Mouse (Mus musculus) forebrain, embryonic 14.5 days (tissue): ENCODE results near the gene Fermt2. TPM values are rescaled to one million over a fixed set of nuclear protein-coding genes. Genes with fewer than 3 reads are reported as not detected.

Experiments used
- ATAC-seq: fragments of 200-750 bp; cut with Nextera tagmentation; 2 replicates; pipeline ENCODE4 v1.8.0; 2017; ENCODE audit warnings: mild to moderate bottlenecking, moderate library complexity
- DNase-seq: peaks from one replicate; pipeline ENCODE4 v3.0.0-alpha.2; 2015; ENCODE audit warnings: low spot score
- H3K27ac ChIP-seq: fragments of 300-500 bp; sonication (generic); 2 replicates; pipeline ENCODE4 v1.5.1; 2014; ENCODE audit warnings: low read depth, mild to moderate bottlenecking, control low read depth, low read length, moderate library complexity
- H3K27me3 ChIP-seq: fragments of 300-500 bp; sonication (generic); replicated peaks from 2 replicates; pipeline ENCODE4 v1.6.1; 2014; ENCODE audit warnings: low read length, control low read depth, mixed read lengths; ENCODE audit not compliant: control insufficient read depth, insufficient read depth
- H3K36me3 ChIP-seq: fragments of 300-500 bp; sonication (generic); 2 replicates; pipeline ENCODE4 v1.6.1; 2014; ENCODE audit warnings: low read length, control low read depth; ENCODE audit not compliant: control insufficient read depth, insufficient read depth
- H3K4me1 ChIP-seq: fragments of 300-500 bp; sonication (generic); 2 replicates; pipeline ENCODE4 v1.6.1; 2014; ENCODE audit warnings: antibody characterized with exemption, low read length, control low read depth; ENCODE audit not compliant: control insufficient read depth, insufficient read depth
- H3K4me2 ChIP-seq: fragments of 300-500 bp; sonication (generic); 2 replicates; pipeline ENCODE4 v1.6.1; 2014; ENCODE audit warnings: mild to moderate bottlenecking, control low read depth, low read length
- H3K4me3 ChIP-seq: fragments of 300-500 bp; sonication (generic); 2 replicates; pipeline ENCODE4 v1.5.1; 2014; ENCODE audit warnings: low read depth, low read length, control low read depth
- H3K9ac ChIP-seq: fragments of 300-500 bp; sonication (generic); 2 replicates; pipeline ENCODE4 v1.6.1; 2014; ENCODE audit warnings: mild to moderate bottlenecking, low read length, control low read depth, moderate library complexity
- H3K9me3 ChIP-seq: fragments of 300-500 bp; sonication (generic); replicated peaks from 2 replicates; pipeline ENCODE4 v1.6.1; 2016; ENCODE audit warnings: low read length, control low read depth, mixed read lengths; ENCODE audit not compliant: control insufficient read depth
- WGBS: fragments of 180-500 bp; shearing (Covaris S2); extraction: QIAGEN DNeasy Blood & Tissue Kit; methylation state at CpG from one replicate; pipeline ENCODE4 v1.1.7; 2014; 5-methylcytosine and 5-hydroxymethylcytosine counted together
- polyA plus RNA-seq: library from polyadenylated mRNA; unstranded; fragments of >200 nt; fragmentation: Nextera tagmentation; extraction: Ambion mirVana; gene quantifications from 2 replicates; pipeline ENCODE4 v1.2.1, GENCODE M21; 2014

Fermt2 gene
- polyA plus RNA-seq, 1 experiment from 2014 or later = 68.4 TPM

GRCm38 (mm10) chr14:45439387-45439786, 90.5 kb downstream of the Fermt2 start:
- Histone ChIP-seq H3K4me1 (no peaks in the 10 kb centered on the region), H3K9me3 (no peaks in the 10 kb centered on the region), H3K4me3 (no peak overlapping the region), H3K9ac (no peak overlapping the region), H3K36me3 (no peaks in the 10 kb centered on the region), H3K27me3 (no peaks in the 10 kb centered on the region), H3K4me2 (no peak overlapping the region), H3K27ac (no peak overlapping the region)
- 78% methylated on average over 9 of the region's 9 CpGs for WGBS
- ATAC-seq = no peak
- no peak for DNase-seq

- Histone ChIP-seq H3K36me3 (no peaks in the 10 kb centered on the region), H3K9me3 (no peaks in the 10 kb centered on the region), H3K4me1 (no peaks in the 10 kb centered on the region), H3K4me2 (no peak overlapping the region), H3K27ac (no peak overlapping the region), H3K4me3 (no peak overlapping the region), H3K27me3 (no peaks in the 10 kb centered on the region), H3K9ac (no peak overlapping the region)
- 58% methylated on average over 1 of the region's 2 CpGs for WGBS
- ATAC-seq (no peak), DNase-seq (no peak)
Measured at GRCm38 (mm10) chr14:45438931-45439275, 91.0 kb downstream of the Fermt2 start.

- H3K4me2 ChIP-seq = no peak overlapping the region
- H3K27me3 ChIP-seq = no peaks in the 10 kb centered on the region
- H3K36me3 ChIP-seq = no peaks in the 10 kb centered on the region
- DNase-seq = no peak
- 86% methylated on average over 19 of the region's 19 CpGs for WGBS
- no peak overlapping the region for H3K4me3 ChIP-seq
- H3K9ac ChIP-seq = no peak overlapping the region
- no peak for ATAC-seq
- no peaks in the 10 kb centered on the region for H3K9me3 ChIP-seq
- H3K27ac ChIP-seq = no peak overlapping the region
- H3K4me1 ChIP-seq = no peaks in the 10 kb centered on the region
Measured at GRCm38 (mm10) chr14:45438250-45438930, 91.5 kb downstream of the Fermt2 start.

- WGBS = 67% methylated on average over 6 of the region's 6 CpGs
- H3K36me3 ChIP-seq = no peaks in the 10 kb centered on the region
- H3K27me3 ChIP-seq = no peaks in the 10 kb centered on the region
- ATAC-seq = no peak
- H3K9ac ChIP-seq = no peak overlapping the region
- H3K4me1 ChIP-seq = no peaks in the 10 kb centered on the region
- no peak overlapping the region for H3K4me3 ChIP-seq
- no peak overlapping the region for H3K27ac ChIP-seq
- H3K4me2 ChIP-seq = no peak overlapping the region
- peaks cover 7% of the 10 kb centered on the region; the same call in 1 of the 2 replicates for H3K9me3 ChIP-seq
- DNase-seq = no peak
Measured at GRCm38 (mm10) chr14:45434220-45434619, 95.7 kb downstream of the Fermt2 start.

GRCm38 (mm10) chr14:45432003-45432402, 97.9 kb downstream of the Fermt2 start:
- 79% methylated on average over 4 of the region's 4 CpGs for WGBS
- DNase-seq = no peak
- H3K4me3 ChIP-seq = no peak overlapping the region

GRCm38 (mm10) chr14:45430066-45430842, 99.7 kb downstream of the Fermt2 start:
- no peak overlapping the region for H3K4me2 ChIP-seq
- DNase-seq = no peak
- H3K4me1 ChIP-seq = no peaks in the 10 kb centered on the region
- H3K9ac ChIP-seq = no peak overlapping the region
- no peak for ATAC-seq
- H3K27ac ChIP-seq = no peak overlapping the region
- 94% methylated on average over 13 of the region's 13 CpGs for WGBS
- H3K9me3 ChIP-seq = peaks cover 7% of the 10 kb centered on the region; the same call in 1 of the 2 replicates
- no peak overlapping the region for H3K4me3 ChIP-seq
- no peaks in the 10 kb centered on the region for H3K36me3 ChIP-seq
- H3K27me3 ChIP-seq = no peaks in the 10 kb centered on the region

More at GRCm38 (mm10) chr14:45432003-45432402, 97.9 kb downstream of the Fermt2 start:
- Histone ChIP-seq H3K9ac (no peak overlapping the region), H3K4me2 (no peak overlapping the region), H3K9me3 (peaks cover 7% of the 10 kb centered on the region; the same call in 1 of the 2 replicates), H3K27me3 (no peaks in the 10 kb centered on the region), H3K27ac (no peak overlapping the region), H3K36me3 (no peaks in the 10 kb centered on the region), H3K4me1 (no peaks in the 10 kb centered on the region)
- no peak for ATAC-seq

GRCm38 (mm10) chr14:45423220-45423619, 106.7 kb downstream of the Fermt2 start:
- H3K27ac ChIP-seq = no peak overlapping the region
- no peak overlapping the region for H3K4me3 ChIP-seq
- no peaks in the 10 kb centered on the region; the same call in 1 of the 2 replicates for H3K9me3 ChIP-seq
- no peaks in the 10 kb centered on the region for H3K4me1 ChIP-seq
- no peaks in the 10 kb centered on the region for H3K27me3 ChIP-seq
- ATAC-seq (peak; percentile 68; the same call in 1 of the 2 replicates), DNase-seq (peak; percentile 90)
- WGBS = 11% methylated on average over 5 of the region's 5 CpGs
- H3K9ac ChIP-seq = no peak overlapping the region
- no peaks in the 10 kb centered on the region for H3K36me3 ChIP-seq
- H3K4me2 ChIP-seq = no peak overlapping the region

- H3K36me3 ChIP-seq = no peaks in the 10 kb centered on the region
- WGBS = 59% methylated on average over 4 of the region's 4 CpGs
- H3K27ac ChIP-seq = no peak overlapping the region
- H3K27me3 ChIP-seq = no peaks in the 10 kb centered on the region
- H3K4me2 ChIP-seq = no peak overlapping the region
- no peaks in the 10 kb centered on the region; the same call in 1 of the 2 replicates for H3K9me3 ChIP-seq
- no peak overlapping the region for H3K9ac ChIP-seq
- H3K4me1 ChIP-seq = no peaks in the 10 kb centered on the region
- ATAC-seq = 0 out of 2 replicates have a peak, but pooled peaks have one; percentile 29
- no peak overlapping the region for H3K4me3 ChIP-seq
- no peak for DNase-seq
Measured at GRCm38 (mm10) chr14:45422371-45422770, 107.5 kb downstream of the Fermt2 start.

- H3K4me2 ChIP-seq = no peak overlapping the region
- H3K27ac ChIP-seq = no peak overlapping the region
- no peaks in the 10 kb centered on the region for H3K36me3 ChIP-seq
- DNase-seq (no peak), ATAC-seq (no peak)
- no peaks in the 10 kb centered on the region for H3K27me3 ChIP-seq
- no peak overlapping the region for H3K9ac ChIP-seq
- no peaks in the 10 kb centered on the region for H3K4me1 ChIP-seq
- H3K4me3 ChIP-seq = no peak overlapping the region
- H3K9me3 ChIP-seq = no peaks in the 10 kb centered on the region
- 77% methylated on average over 4 of the region's 4 CpGs for WGBS
Measured at GRCm38 (mm10) chr14:45419323-45419722, 110.6 kb downstream of the Fermt2 start.
